ENCODE assay signal across 12 mouse cellular contexts in the genomic region with DNA sequence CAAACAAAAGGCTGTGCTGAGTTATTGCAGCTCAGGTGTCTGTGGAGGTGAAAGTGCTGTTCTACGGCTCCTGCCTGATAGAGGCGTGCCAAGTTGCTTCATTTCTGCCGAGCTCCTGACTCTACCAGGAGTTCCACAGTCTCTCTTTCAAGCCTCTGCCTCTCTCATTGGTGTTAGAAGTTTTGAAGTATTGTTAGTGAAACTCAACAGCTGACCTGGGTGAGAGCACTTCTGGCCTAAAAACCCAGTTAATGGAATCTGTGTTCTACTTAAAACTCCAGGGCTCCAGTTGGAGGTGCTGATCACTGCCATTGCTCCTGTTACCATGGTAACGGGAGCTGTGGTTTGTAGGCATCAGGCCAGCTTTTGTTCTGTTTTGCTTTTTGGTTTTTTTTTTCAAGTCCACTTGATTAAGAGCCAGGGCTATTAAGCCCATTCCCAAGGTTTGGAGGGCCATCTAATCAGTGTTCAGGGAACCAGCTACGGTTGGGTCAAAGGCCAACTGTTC. TPM values are rescaled to one million over a fixed set of nuclear protein-coding genes. Genes with fewer than 3 reads are reported as not detected.
DNase-seq lines count a peak whose midpoint lies in the region; ATAC-seq and TF ChIP-seq lines count a peak whose summit lies in the region.
"Had no signal": no experiment of that assay in that cellular context is flagged by ENCODE, and none has a peak within 500 bp of the region (broad histone marks: within the 10 kb centered on the region; RNA-seq: fewer than 3 reads in every experiment).

No protein-coding gene starts in this region.

- WGBS in intestine, postnatal 0 days: 34% methylated on average over 5 of the region's 5 CpGs
- 32% methylated on average over 5 of the region's 5 CpGs for WGBS in midbrain, embryonic 16.5 days

- H3K36me3 ChIP-seq in intestine, postnatal 0 days (ENCODE audit: control insufficient read depth, insufficient read depth): peaks cover 3% of the 10 kb centered on the region; the same call in 1 of the 2 replicates
- no peaks in the 10 kb centered on the region for H3K36me3 ChIP-seq in midbrain, embryonic 16.5 days (ENCODE audit: control insufficient read depth, insufficient read depth, low read length)

- ATAC-seq in intestine, postnatal 0 days: peak; percentile 56
- no peak for ATAC-seq in midbrain, embryonic 16.5 days
- no peak for ATAC-seq in CD4-positive, CD25-positive, alpha-beta regulatory T cell, adult 4 months

- H3K27ac ChIP-seq in layer of hippocampus, adult 2 months: peak overlapping the region; percentile 56; the same call in 1 of the 2 replicates
- no peak overlapping the region for H3K27ac ChIP-seq in intestine, postnatal 0 days (ENCODE audit: low read depth, low read length)
- H3K27ac ChIP-seq in midbrain, embryonic 16.5 days (ENCODE audit: low read length): peak overlapping the region; percentile 68
- H3K27ac ChIP-seq: embryonic facial prominence, embryonic 13.5 days; kidney, postnatal 0 days had no signal

- DNase-seq in layer of hippocampus, adult 2 months (ENCODE audit: low spot score in 2 of 2): peak in 1 of 2 experiments; percentile 55
- no peak for DNase-seq in layer of hippocampus, adult 11-12 months (ENCODE audit: low spot score)
- peak; percentile 75 for DNase-seq in embryo, embryonic 10.5 days (ENCODE audit: low spot score)
- DNase-seq in adrenal gland, postnatal 36 days: no peak
- DNase-seq in frontal cortex, postnatal 14 days (ENCODE audit: low spot score in 2 of 2): no peak

- peaks cover 12% of the 10 kb centered on the region for H3K27me3 ChIP-seq in intestine, postnatal 0 days (replicated peaks; ENCODE audit: control insufficient read depth, insufficient read depth, low read length)
- no peaks in the 10 kb centered on the region for H3K27me3 ChIP-seq in midbrain, embryonic 16.5 days (ENCODE audit: control insufficient read depth, insufficient read depth, low read depth, low read length)
- H3K27me3 ChIP-seq: embryonic facial prominence, embryonic 13.5 days had no signal

- H3K4me1 ChIP-seq in intestine, postnatal 0 days (replicated peaks; ENCODE audit: control insufficient read depth, insufficient read depth, low read length): 0 out of 2 replicates have a peak, but pooled peaks cover 10% of the 10 kb centered on the region
- H3K4me1 ChIP-seq in midbrain, embryonic 16.5 days (ENCODE audit: control insufficient read depth, insufficient read depth, low read length): peaks cover 42% of the 10 kb centered on the region

- no peak overlapping the region for H3K9ac ChIP-seq in intestine, postnatal 0 days (ENCODE audit: low read depth, low read length)
- H3K9ac ChIP-seq in midbrain, embryonic 16.5 days (ENCODE audit: low read depth, low read length): no peak overlapping the region
- H3K9ac ChIP-seq: embryonic facial prominence, embryonic 13.5 days had no signal

- no peak overlapping the region for H3K4me2 ChIP-seq in intestine, postnatal 0 days (replicated peaks; ENCODE audit: low read depth)
- no peak overlapping the region for H3K4me2 ChIP-seq in midbrain, embryonic 16.5 days (ENCODE audit: low read length)
- H3K4me2 ChIP-seq: embryonic facial prominence, embryonic 13.5 days had no signal

- TF ChIP-seq CTCF in layer of hippocampus, adult 2 months (conservative IDR thresholded peaks at IDR 0.05): no peak
- 0 out of 2 replicates have a peak, but pooled peaks have one; percentile 2 for TF ChIP-seq CTCF in intestine, postnatal 0 days (IDR thresholded peaks at IDR 0.05; ENCODE audit: low read depth)

- no peak overlapping the region for H3K4me3 ChIP-seq in layer of hippocampus, adult 2 months
- H3K4me3 ChIP-seq in intestine, postnatal 0 days (ENCODE audit: low read depth, low read length): no peak overlapping the region
- H3K4me3 ChIP-seq in midbrain, embryonic 16.5 days (ENCODE audit: low read depth, low read length): no peak overlapping the region
- H3K4me3 ChIP-seq: embryonic facial prominence, embryonic 13.5 days; myocyte had no signal

- H3K9me3 ChIP-seq in intestine, postnatal 0 days (ENCODE audit: control insufficient read depth): no peaks in the 10 kb centered on the region
- H3K9me3 ChIP-seq in midbrain, embryonic 16.5 days (replicated peaks; ENCODE audit: control insufficient read depth, low read length, poor library complexity, severe bottlenecking): no peaks in the 10 kb centered on the region
- H3K9me3 ChIP-seq: embryonic facial prominence, embryonic 13.5 days; G1E had no signal

RNA-seq across cellular contexts. Expression of a gene that starts 11.6 kb away (rescaled TPM):
- 10 to 100 TPM; 10.3 to 11.0 TPM for total RNA-seq in layer of hippocampus, adult 2 months (2021)
- polyA plus RNA-seq in intestine, postnatal 0 days (2015; fragmentation: Nextera tagmentation; extraction: Ambion mirVana): 7.4 and 7.5 TPM in 2 replicates
- 1.9 and 2.8 TPM in 2 replicates for polyA plus RNA-seq in midbrain, embryonic 16.5 days (2015; fragmentation: Nextera tagmentation; extraction: Ambion mirVana)
- 100 to 1,000 TPM; 193 to 336 TPM for total RNA-seq in adrenal gland, postnatal 36 days (2021)
- 10 to 100 TPM in 1 of 2 experiments, 1 to 10 TPM in 1; 9.6 to 11.5 TPM for polyA plus RNA-seq in CD4-positive, CD25-positive, alpha-beta regulatory T cell, adult 4 months (2017; shearing (Covaris generic))
